Mouse (Mus musculus) MEL (cell line): ENCODE results near the gene Urah. TPM values are rescaled to one million over a fixed set of nuclear protein-coding genes. Genes with fewer than 3 reads are reported as not detected.

ENCODE experiments used
- DNase-seq: peaks from one replicate; pipeline ENCODE4 v3.0.0; 2011; ENCODE audit warnings: low read depth, low spot score
- H3K27ac ChIP-seq: 2 replicates; pipeline ENCODE4 v1.5.1; 2012; ENCODE audit warnings: low read depth, mild to moderate bottlenecking, control low read depth, low read length, moderate library complexity; ENCODE audit not compliant: control insufficient read depth
- H3K27me3 ChIP-seq, 2 experiments: fragments of 150-350 bp in 1 of 2; sonication (generic) in 1 of 2; 2 replicates each; pipeline ENCODE4 v1.6.1; 2012; ENCODE audit warnings: low read length in 2 of 2, mild to moderate bottlenecking in 2 of 2, improper control_type of control experiment in 1 of 2, moderate library complexity in 1 of 2; ENCODE audit not compliant: insufficient read depth in 2 of 2, control insufficient read depth in 1 of 2
- H3K36me3 ChIP-seq, 2 experiments: 2 replicates each; pipeline ENCODE4 v1.6.1; 2012 to 2014; ENCODE audit warnings: low read length in 2 of 2, improper control_type of control experiment in 1 of 2, inconsistent platforms in 1 of 2, mild to moderate bottlenecking in 1 of 2; ENCODE audit not compliant: insufficient read depth in 2 of 2, control insufficient read depth in 1 of 2
- H3K4me1 ChIP-seq, 2 experiments: fragments of 150-350 bp in 1 of 2; sonication (generic) in 1 of 2; 2 replicates each; pipeline ENCODE4 v1.6.1; 2012; ENCODE audit warnings: low read length in 2 of 2, improper control_type of control experiment in 1 of 2, mild to moderate bottlenecking in 1 of 2; ENCODE audit not compliant: insufficient read depth in 2 of 2, control insufficient read depth in 1 of 2
- H3K4me3 ChIP-seq, 2 experiments: fragments of 150-350 bp in 1 of 2; sonication (generic) in 1 of 2; 2 replicates each; pipeline ENCODE4 v1.5.1; 2012; ENCODE audit warnings: low read depth in 2 of 2, low read length in 2 of 2, mild to moderate bottlenecking in 2 of 2, moderate library complexity in 2 of 2, control low read depth in 1 of 2, improper control_type of control experiment in 1 of 2; ENCODE audit not compliant: control insufficient read depth in 1 of 2, insufficient read depth in 1 of 2
- H3K79me2 ChIP-seq: 2 replicates; pipeline ENCODE4 v1.6.1; 2012; ENCODE audit warnings: mild to moderate bottlenecking, low read length, moderate library complexity; ENCODE audit not compliant: control insufficient read depth, poor library complexity, insufficient read depth
- H3K9ac ChIP-seq: 2 replicates; pipeline ENCODE4 v1.6.1; 2012; ENCODE audit warnings: low read depth, mild to moderate bottlenecking, control low read depth, low read length, moderate library complexity; ENCODE audit not compliant: control insufficient read depth, poor library complexity, severe bottlenecking
- H3K9me3 ChIP-seq: fragments of 150-350 bp; sonication (generic); replicated peaks from 2 replicates; pipeline ENCODE4 v1.6.1; 2012; ENCODE audit warnings: mild to moderate bottlenecking, low read length, improper control_type of control experiment, moderate library complexity; ENCODE audit not compliant: insufficient read depth
- CHD2 ChIP-seq: IDR thresholded peaks from 2 replicates; pipeline ENCODE4 v1.6.1; 2011; ENCODE audit warnings: low read length, improper control_type of control experiment
- POLR2A ChIP-seq, 2 experiments: IDR thresholded peaks; 2 replicates each; pipeline ENCODE4 v1.6.1; 2011 to 2012; ENCODE audit warnings: low read length in 2 of 2, mild to moderate bottlenecking in 2 of 2, control low read depth in 1 of 2, improper control_type of control experiment in 1 of 2, low read depth in 1 of 2, moderate library complexity in 1 of 2; ENCODE audit not compliant: control insufficient read depth in 1 of 2, insufficient read depth in 1 of 2, poor library complexity in 1 of 2
- polyA plus RNA-seq, 2 experiments: library from polyadenylated mRNA; stranded (reverse) in 1 of 2; unstranded in 1 of 2; fragments of >175 nt in 1 of 2; fragments of >200 nt in 1 of 2; gene quantifications; 2 replicates each; pipeline versions ENCODE4 v1.2.1 to v1.2.4; 2012; ENCODE audit warnings: low replicate concordance in 2 of 2, low read depth in 1 of 2; ENCODE audit not compliant: insufficient read length in 2 of 2, insufficient read depth in 1 of 2, missing spikeins in 1 of 2
- total RNA-seq: library from RNA; depleted of rRNA; stranded (reverse); fragments of 300-350 nt; gene quantifications from 2 replicates; pipeline ENCODE4 v1.2.3, GENCODE M21; 2012; rRNA removed

Gene Urah
- total and polyA plus RNA-seq, 3 experiments, result not detected

DNA sequence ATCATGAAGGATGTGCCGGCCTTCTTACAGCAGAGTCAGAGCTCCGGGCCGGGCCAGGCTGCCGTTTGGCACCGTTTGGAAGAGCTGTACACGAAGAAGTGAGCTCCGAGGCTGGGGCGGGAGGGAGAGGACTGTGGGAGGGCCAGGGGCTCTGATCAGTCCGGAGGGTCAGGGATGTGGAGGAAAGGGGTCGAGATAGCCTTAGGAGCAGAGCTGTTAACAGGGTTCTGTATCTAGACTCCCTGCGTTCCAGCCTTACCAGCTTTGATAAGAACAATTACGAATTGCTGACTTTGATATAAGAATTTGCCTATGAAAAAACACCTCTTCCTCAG, 47.6 kb downstream of the Urah start:
- peaks cover 3 to 18% of the 10 kb centered on the region in 2 experiments for H3K36me3 ChIP-seq
- no peak for DNase-seq

More for the DNA sequence above, 47.6 kb downstream of the Urah start:
- TF ChIP-seq POLR2A (IDR thresholded peaks at IDR 0.05; ENCODE audit: control insufficient read depth in 1 of 2, insufficient read depth in 1 of 2, low read depth in 1 of 2, low read length in 2 of 2, poor library complexity in 1 of 2) (0 out of 4 replicates have a peak, but pooled peaks of 1 of the 2 experiments have one; percentile 41), CHD2 (no peak)
- peak overlapping the region; percentile 88 for H3K9ac ChIP-seq
- peaks cover 0 to 14% of the 10 kb centered on the region in 2 experiments; a peak in 3 of 4 replicates for H3K4me1 ChIP-seq
- no peaks in the 10 kb centered on the region for H3K9me3 ChIP-seq
- no peaks in the 10 kb centered on the region for H3K27me3 ChIP-seq
- peaks cover 15% of the 10 kb centered on the region for H3K79me2 ChIP-seq
- peak overlapping the region; percentile 92 for H3K4me3 ChIP-seq
- H3K27ac ChIP-seq, result peak overlapping the region; percentile 53; the same call in 1 of the 2 replicates

Other genes starting within 250 kb of the Urah start
- gene Olfr46, start 233.7 kb upstream of the Urah start, total RNA-seq, result not detected in 2 replicates
- gene Olfr46, start 233.7 kb upstream of the Urah start, polyA plus RNA-seq, result not detected
- not detected in 2 replicates for gene Olfr61, start 206.0 kb upstream of the Urah start, total RNA-seq
- not detected for gene Olfr61, start 206.0 kb upstream of the Urah start, polyA plus RNA-seq
- gene Olfr53, start 188.6 kb upstream of the Urah start, total RNA-seq, result not detected in 2 replicates
- not detected for gene Olfr53, start 188.6 kb upstream of the Urah start, polyA plus RNA-seq
- not detected in 2 replicates for gene Olfr539, start 175.1 kb upstream of the Urah start, total RNA-seq
- gene Olfr539, start 175.1 kb upstream of the Urah start, polyA plus RNA-seq, result not detected
- gene Olfr45, start 153.1 kb upstream of the Urah start, total RNA-seq, result not detected in 2 replicates
- gene Olfr45, start 153.1 kb upstream of the Urah start, polyA plus RNA-seq, result not detected
- not detected in 2 replicates for gene Olfr541, start 137.8 kb upstream of the Urah start, total RNA-seq
- not detected for gene Olfr541, start 137.8 kb upstream of the Urah start, polyA plus RNA-seq
- gene Cyp2e1, start 71.3 kb upstream of the Urah start, total RNA-seq, result not detected in 2 replicates
- not detected for gene Cyp2e1, start 71.3 kb upstream of the Urah start, polyA plus RNA-seq
- gene Syce1, start 47.2 kb upstream of the Urah start, total RNA-seq, result not detected in 2 replicates
- not detected for gene Syce1, start 47.2 kb upstream of the Urah start, polyA plus RNA-seq
- gene Zfp941, start 12.8 kb upstream of the Urah start, total RNA-seq, result not detected in 2 replicates
- not detected for gene Zfp941, start 12.8 kb upstream of the Urah start, polyA plus RNA-seq
- not detected in 2 replicates for gene Scgb1c1, start 10.5 kb downstream of the Urah start, total RNA-seq
- gene Scgb1c1, start 10.5 kb downstream of the Urah start, polyA plus RNA-seq, result not detected
- not detected in 2 replicates for gene Odf3, start 12.8 kb downstream of the Urah start, total RNA-seq
- not detected for gene Odf3, start 12.8 kb downstream of the Urah start, polyA plus RNA-seq
- gene Gm45785, start 21.3 kb downstream of the Urah start, total RNA-seq, result not detected in 2 replicates
- gene Gm45785, start 21.3 kb downstream of the Urah start, polyA plus RNA-seq, result not detected
- 44.5 and 52.3 TPM in 2 replicates for gene Ric8a, start 21.9 kb downstream of the Urah start, total RNA-seq
- 10 to 100 TPM in 1 of 2 experiments, not detected in 1; 63.4 TPM for gene Ric8a, start 21.9 kb downstream of the Urah start, polyA plus RNA-seq
- gene Bet1l, start 22.6 kb downstream of the Urah start, total RNA-seq, result 12.1 and 16.0 TPM in 2 replicates
- gene Bet1l, start 22.6 kb downstream of the Urah start, polyA plus RNA-seq, result 10 to 100 TPM in 1 of 2 experiments, not detected in 1; 26.2 TPM
- gene Psmd13, start 47.0 kb downstream of the Urah start, total RNA-seq, result 165 and 191 TPM in 2 replicates
- gene Psmd13, start 47.0 kb downstream of the Urah start, polyA plus RNA-seq, result 100 to 1,000 TPM in 1 of 2 experiments, not detected in 1; 215 TPM
- gene Sirt3, start 47.3 kb downstream of the Urah start, total RNA-seq, result 16.0 and 16.1 TPM in 2 replicates
- 10 to 100 TPM in 1 of 2 experiments, not detected in 1; 19.5 TPM for gene Sirt3, start 47.3 kb downstream of the Urah start, polyA plus RNA-seq
- gene Cox8b, start 65.4 kb downstream of the Urah start, total RNA-seq, result not detected in 2 replicates
- not detected for gene Cox8b, start 65.4 kb downstream of the Urah start, polyA plus RNA-seq
- not detected in 2 replicates for gene Nlrp6, start 85.9 kb downstream of the Urah start, total RNA-seq
- gene Nlrp6, start 85.9 kb downstream of the Urah start, polyA plus RNA-seq, result not detected
- gene Pgghg, start 106.4 kb downstream of the Urah start, total RNA-seq, result 3.0 and 3.2 TPM in 2 replicates
- gene Pgghg, start 106.4 kb downstream of the Urah start, polyA plus RNA-seq, result 1 to 10 TPM in 1 of 2 experiments, not detected in 1; 7.2 TPM
- gene Ifitm5, start 115.3 kb downstream of the Urah start, total RNA-seq, result 0.31 TPM in 1 of 2 replicates, not detected in the other
- gene Ifitm5, start 115.3 kb downstream of the Urah start, polyA plus RNA-seq, result 1 to 10 TPM in 1 of 2 experiments, not detected in 1; 1.1 TPM
- gene Gm45717, start 120.9 kb downstream of the Urah start, total RNA-seq, result not detected in 2 replicates
- gene Gm45717, start 120.9 kb downstream of the Urah start, polyA plus RNA-seq, result not detected
- gene Ifitm2, start 121.0 kb downstream of the Urah start, total RNA-seq, result 177 and 213 TPM in 2 replicates
- 100 to 1,000 TPM in 1 of 2 experiments, not detected in 1; 317 TPM for gene Ifitm2, start 121.0 kb downstream of the Urah start, polyA plus RNA-seq
- 0.23 TPM in 1 of 2 replicates, not detected in the other for gene Ifitm1, start 132.2 kb downstream of the Urah start, total RNA-seq
- not detected for gene Ifitm1, start 132.2 kb downstream of the Urah start, polyA plus RNA-seq
- gene Ifitm3, start 175.8 kb downstream of the Urah start, total RNA-seq, result 4.2 and 6.4 TPM in 2 replicates
- gene Ifitm3, start 175.8 kb downstream of the Urah start, polyA plus RNA-seq, result 10 to 100 TPM in 1 of 2 experiments, not detected in 1; 12.8 TPM
- not detected in 2 replicates for gene Ifitm6, start 182.9 kb downstream of the Urah start, total RNA-seq
- gene Ifitm6, start 182.9 kb downstream of the Urah start, polyA plus RNA-seq, result not detected
- not detected in 2 replicates for gene Gm17387, start 194.1 kb downstream of the Urah start, total RNA-seq
- gene Gm17387, start 194.1 kb downstream of the Urah start, polyA plus RNA-seq, result not detected
- gene B4galnt4, start 226.1 kb downstream of the Urah start, total RNA-seq, result 0.78 and 0.81 TPM in 2 replicates
- gene B4galnt4, start 226.1 kb downstream of the Urah start, polyA plus RNA-seq, result 1 to 10 TPM in 1 of 2 experiments, not detected in 1; 8.0 TPM
- gene Pkp3, start 243.2 kb downstream of the Urah start, total RNA-seq, result not detected in 2 replicates
- gene Pkp3, start 243.2 kb downstream of the Urah start, polyA plus RNA-seq, result not detected